Mouse (Mus musculus) ovary, postnatal 14 days (tissue): ENCODE results near the gene Galnt16.

Experiments
- DNase-seq: peaks from one replicate; pipeline ENCODE4 v3.0.0; 2022; ENCODE audit warnings: low spot score

The Galnt16 gene

DNA sequence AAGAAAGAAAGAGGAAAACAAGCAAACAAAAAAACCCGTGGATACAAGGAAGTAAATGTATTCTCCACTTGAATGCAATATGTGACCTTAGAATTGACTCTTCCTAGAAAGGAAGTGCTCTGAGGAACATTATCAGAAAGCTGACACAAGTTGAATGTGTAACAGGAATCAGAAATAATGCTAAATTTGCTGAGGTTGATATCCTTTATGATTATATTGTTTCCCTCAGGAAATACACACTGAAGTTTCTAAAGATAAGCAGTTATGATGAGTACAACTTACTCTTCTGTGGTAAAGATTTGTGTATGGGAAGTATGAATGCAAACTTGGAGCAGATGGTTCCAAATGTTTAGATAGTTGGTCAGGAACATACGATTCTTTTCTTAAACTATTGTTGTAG is 150.3 kb downstream of the Galnt16 start:
- no peak for DNase-seq

DNA sequence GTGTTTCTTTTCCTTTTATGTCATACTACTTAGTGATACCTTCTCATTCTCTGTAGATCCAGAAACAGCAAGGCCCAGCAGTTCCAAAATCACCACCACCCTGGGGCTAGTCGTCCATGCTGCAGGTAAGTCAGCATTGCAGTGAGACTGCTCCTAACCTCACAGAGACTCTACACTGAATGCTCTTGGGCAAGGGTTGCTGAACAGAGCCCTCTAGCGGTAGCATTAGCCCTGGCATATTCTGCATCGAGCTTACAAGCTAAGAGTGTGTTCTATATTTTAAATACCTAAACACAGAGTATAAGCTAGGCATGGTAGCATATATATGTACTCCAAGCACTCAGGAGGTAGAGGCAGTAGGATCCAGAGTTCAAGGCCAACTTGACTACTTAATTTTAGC is 155.1 kb downstream of the Galnt16 start:
- DNase-seq: peak; percentile 42
